Mouse (Mus musculus) forebrain, embryonic 14.5 days (tissue): ENCODE data around the gene Cd3eap. TPM values are rescaled to one million over a fixed set of nuclear protein-coding genes. Genes with fewer than 3 reads are reported as not detected.

Source experiments
- ATAC-seq: fragments of 200-750 bp; cut with Nextera tagmentation; 2 replicates; pipeline ENCODE4 v1.8.0; 2017; ENCODE audit warnings: mild to moderate bottlenecking, moderate library complexity
- DNase-seq: peaks from one replicate; pipeline ENCODE4 v3.0.0-alpha.2; 2015; ENCODE audit warnings: low spot score
- H3K27ac ChIP-seq: fragments of 300-500 bp; sonication (generic); 2 replicates; pipeline ENCODE4 v1.5.1; 2014; ENCODE audit warnings: low read depth, mild to moderate bottlenecking, control low read depth, low read length, moderate library complexity
- H3K27me3 ChIP-seq: fragments of 300-500 bp; sonication (generic); replicated peaks from 2 replicates; pipeline ENCODE4 v1.6.1; 2014; ENCODE audit warnings: low read length, control low read depth, mixed read lengths; ENCODE audit not compliant: control insufficient read depth, insufficient read depth
- H3K36me3 ChIP-seq: fragments of 300-500 bp; sonication (generic); 2 replicates; pipeline ENCODE4 v1.6.1; 2014; ENCODE audit warnings: low read length, control low read depth; ENCODE audit not compliant: control insufficient read depth, insufficient read depth
- H3K4me1 ChIP-seq: fragments of 300-500 bp; sonication (generic); 2 replicates; pipeline ENCODE4 v1.6.1; 2014; ENCODE audit warnings: antibody characterized with exemption, low read length, control low read depth; ENCODE audit not compliant: control insufficient read depth, insufficient read depth
- H3K4me2 ChIP-seq: fragments of 300-500 bp; sonication (generic); 2 replicates; pipeline ENCODE4 v1.6.1; 2014; ENCODE audit warnings: mild to moderate bottlenecking, control low read depth, low read length
- H3K4me3 ChIP-seq: fragments of 300-500 bp; sonication (generic); 2 replicates; pipeline ENCODE4 v1.5.1; 2014; ENCODE audit warnings: low read depth, low read length, control low read depth
- H3K9ac ChIP-seq: fragments of 300-500 bp; sonication (generic); 2 replicates; pipeline ENCODE4 v1.6.1; 2014; ENCODE audit warnings: mild to moderate bottlenecking, low read length, control low read depth, moderate library complexity
- H3K9me3 ChIP-seq: fragments of 300-500 bp; sonication (generic); replicated peaks from 2 replicates; pipeline ENCODE4 v1.6.1; 2016; ENCODE audit warnings: low read length, control low read depth, mixed read lengths; ENCODE audit not compliant: control insufficient read depth
- WGBS: fragments of 180-500 bp; shearing (Covaris S2); extraction: QIAGEN DNeasy Blood & Tissue Kit; methylation state at CpG from one replicate; pipeline ENCODE4 v1.1.7; 2014; 5-methylcytosine and 5-hydroxymethylcytosine counted together
- polyA plus RNA-seq: library from polyadenylated mRNA; unstranded; fragments of >200 nt; fragmentation: Nextera tagmentation; extraction: Ambion mirVana; gene quantifications from 2 replicates; pipeline ENCODE4 v1.2.1, GENCODE M21; 2014

Gene Cd3eap
- polyA plus RNA-seq, 1 experiment from 2014 or later, result 18.4 TPM

GRCm38 (mm10) chr7:19388699-19389413 lies 29.6 kb upstream of the Cd3eap start:
- no peak overlapping the region for H3K4me3 ChIP-seq
- WGBS, result 71% methylated on average over 10 of the region's 10 CpGs
- H3K9ac ChIP-seq, result no peak overlapping the region
- DNase-seq (no peak), ATAC-seq (peak; percentile 27; the same call in 1 of the 2 replicates)
- no peaks in the 10 kb centered on the region for H3K4me1 ChIP-seq
- H3K27me3 ChIP-seq, result no peaks in the 10 kb centered on the region
- H3K4me2 ChIP-seq, result no peak overlapping the region
- H3K9me3 ChIP-seq, result no peaks in the 10 kb centered on the region
- no peak overlapping the region for H3K27ac ChIP-seq
- peaks cover 98% of the 10 kb centered on the region for H3K36me3 ChIP-seq

- ATAC-seq, result no peak
- no peak for DNase-seq
- H3K27ac ChIP-seq, result no peak overlapping the region
- H3K4me3 ChIP-seq, result no peak overlapping the region
- peak overlapping the region; percentile 87; the same call in 1 of the 2 replicates for H3K4me2 ChIP-seq
- 84% methylated on average over 9 of the region's 9 CpGs for WGBS
- no peaks in the 10 kb centered on the region for H3K9me3 ChIP-seq
- H3K4me1 ChIP-seq, result peaks cover 6% of the 10 kb centered on the region
- H3K9ac ChIP-seq, result no peak overlapping the region
- H3K36me3 ChIP-seq, result peaks cover 48% of the 10 kb centered on the region
- no peaks in the 10 kb centered on the region for H3K27me3 ChIP-seq
Measured at GRCm38 (mm10) chr7:19383708-19384107, 24.4 kb upstream of the Cd3eap start.

GRCm38 (mm10) chr7:19382166-19382541 lies 22.9 kb upstream of the Cd3eap start:
- Histone ChIP-seq H3K9ac (peak overlapping the region; percentile 89), H3K36me3 (peaks cover 35% of the 10 kb centered on the region), H3K9me3 (no peaks in the 10 kb centered on the region), H3K4me3 (peak overlapping the region; percentile 89), H3K27ac (peak overlapping the region; percentile 30; the same call in 1 of the 2 replicates), H3K4me1 (peaks cover 6% of the 10 kb centered on the region), H3K4me2 (peak overlapping the region; percentile 87), H3K27me3 (no peaks in the 10 kb centered on the region)
- DNase-seq (no peak), ATAC-seq (peak; percentile 59)
- WGBS, result 0% methylated on average over 24 of the region's 37 CpGs

- Histone ChIP-seq H3K4me3 (peak within 1 kb of the TSS; percentile 89), H3K27ac (peak within 1 kb of the TSS; percentile 30; the same call in 1 of the 2 replicates), H3K9me3 (no peaks in the 10 kb centered on the region), H3K9ac (peak within 1 kb of the TSS; percentile 89), H3K4me2 (peak within 1 kb of the TSS; percentile 87), H3K27me3 (no peaks in the 10 kb centered on the region), H3K4me1 (peaks cover 6% of the 10 kb centered on the region), H3K36me3 (peaks cover 29% of the 10 kb centered on the region)
- 6% methylated on average over 46 of the region's 48 CpGs for WGBS
- peak; percentile 100 for DNase-seq
- ATAC-seq, result peak; percentile 97
Measured at GRCm38 (mm10) chr7:19381377-19382165, 22.3 kb upstream of the Cd3eap start, which contains the start of gene Ercc2. TSS of gene Ercc2 (plus strand) at chr7:19382010.

GRCm38 (mm10) chr7:19378049-19378448 lies 18.8 kb upstream of the Cd3eap start:
- no peak overlapping the region for H3K4me3 ChIP-seq
- 75% methylated on average over 8 of the region's 8 CpGs for whole genome bisulfite sequencing
- H3K36me3 ChIP-seq, result 0 out of 2 replicates have a peak, but pooled peaks cover 6% of the 10 kb centered on the region
- peaks cover 2% of the 10 kb centered on the region; the same call in 1 of the 2 replicates for H3K4me1 ChIP-seq
- ATAC-seq, result no peak
- no peak overlapping the region for H3K9ac ChIP-seq
- H3K27ac ChIP-seq, result no peak overlapping the region
- no peak overlapping the region for H3K4me2 ChIP-seq
- no peaks in the 10 kb centered on the region for H3K27me3 ChIP-seq
- no peaks in the 10 kb centered on the region for H3K9me3 ChIP-seq
- DNase-seq, result no peak

- ATAC-seq (no peak), DNase-seq (no peak)
- Histone ChIP-seq H3K4me2 (no peak overlapping the region), H3K9ac (no peak overlapping the region), H3K27me3 (no peaks in the 10 kb centered on the region), H3K4me1 (no peaks in the 10 kb centered on the region), H3K4me3 (no peak overlapping the region), H3K9me3 (no peaks in the 10 kb centered on the region), H3K36me3 (0 out of 2 replicates have a peak, but pooled peaks cover 6% of the 10 kb centered on the region), H3K27ac (no peak overlapping the region)
- WGBS, result 91% methylated on average over 4 of the region's 4 CpGs
Measured at GRCm38 (mm10) chr7:19376019-19376418, 16.7 kb upstream of the Cd3eap start.

- Histone ChIP-seq H3K27ac (no peak overlapping the region), H3K36me3 (0 out of 2 replicates have a peak, but pooled peaks cover 6% of the 10 kb centered on the region), H3K27me3 (no peaks in the 10 kb centered on the region), H3K4me1 (no peaks in the 10 kb centered on the region), H3K9me3 (no peaks in the 10 kb centered on the region), H3K4me3 (no peak overlapping the region), H3K9ac (no peak overlapping the region), H3K4me2 (no peak overlapping the region)
- WGBS, result 82% methylated on average over 18 of the region's 18 CpGs
- ATAC-seq, result no peak
- DNase-seq, result no peak
Measured at GRCm38 (mm10) chr7:19375368-19375767, 16.1 kb upstream of the Cd3eap start.

GRCm38 (mm10) chr7:19373367-19373766 lies 14.1 kb upstream of the Cd3eap start:
- Histone ChIP-seq H3K4me1 (no peaks in the 10 kb centered on the region), H3K4me3 (no peak overlapping the region), H3K36me3 (0 out of 2 replicates have a peak, but pooled peaks cover 6% of the 10 kb centered on the region), H3K9me3 (no peaks in the 10 kb centered on the region), H3K27ac (no peak overlapping the region), H3K9ac (no peak overlapping the region), H3K4me2 (no peak overlapping the region), H3K27me3 (no peaks in the 10 kb centered on the region)
- ATAC-seq (no peak), DNase-seq (no peak)
- WGBS, result 94% methylated on average over 2 of the region's 2 CpGs
